Mouse (Mus musculus) myocyte (in vitro differentiated cells): ENCODE data around the gene Hnrnpf.

Source experiments
- E2F4 ChIP-seq: IDR thresholded peaks from one replicate; pipeline ENCODE4 v1.6.1; 2011; ENCODE audit warnings: mild to moderate bottlenecking, control low read depth, moderate library complexity; ENCODE audit not compliant: insufficient read depth
- MYOG ChIP-seq, 3 experiments: IDR thresholded peaks; one replicate each; pipeline ENCODE4 v1.6.1; 2011; ENCODE audit warnings: control low read depth in 2 of 3, low read depth in 2 of 3, mild to moderate bottlenecking in 2 of 3; ENCODE audit not compliant: insufficient read length in 2 of 3, control insufficient read depth in 1 of 3, insufficient read depth in 1 of 3
- POLR2A ChIP-seq: IDR thresholded peaks from one replicate; pipeline ENCODE4 v1.6.1; 2011; ENCODE audit warnings: low read depth, mild to moderate bottlenecking, control low read depth, moderate library complexity; ENCODE audit not compliant: insufficient read length
- POLR2AphosphoS2 ChIP-seq: IDR thresholded peaks from one replicate; pipeline ENCODE4 v1.6.1; 2011; ENCODE audit warnings: low read depth, control low read depth; ENCODE audit not compliant: insufficient read length
- TCF12 ChIP-seq: IDR thresholded peaks from one replicate; pipeline ENCODE4 v1.6.1; 2011; ENCODE audit warnings: mild to moderate bottlenecking, control low read depth; ENCODE audit not compliant: poor library complexity, insufficient read depth, severe bottlenecking
- USF1 ChIP-seq: IDR thresholded peaks from one replicate; pipeline ENCODE4 v1.6.1; 2011; ENCODE audit warnings: low read depth, mild to moderate bottlenecking, control low read depth, moderate library complexity

DNA sequence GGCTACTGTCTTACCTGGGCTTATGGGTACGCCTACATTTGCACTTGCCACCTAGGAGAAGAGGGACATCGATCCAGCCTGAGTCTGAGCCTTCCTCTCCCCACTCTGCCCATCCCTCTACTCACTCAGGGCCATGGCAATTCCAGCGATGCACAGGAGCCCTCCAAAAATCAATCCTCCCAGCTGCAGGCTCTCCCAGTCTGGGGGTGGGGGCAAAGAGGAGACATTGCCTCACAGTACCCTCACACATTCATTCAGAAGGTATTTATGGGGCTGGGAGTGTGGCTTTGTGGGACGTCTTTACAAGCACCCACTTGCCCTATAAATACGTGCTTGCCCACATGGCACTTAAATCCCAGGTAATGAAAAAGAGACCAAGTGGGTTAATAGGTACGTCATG is 34.2 kb downstream of the Hnrnpf start:
- TF ChIP-seq POLR2A = peak; percentile 16
- no peak for TF ChIP-seq POLR2AphosphoS2
- no peak for TF ChIP-seq MYOG (IDR thresholded peaks at IDR 0.05; ENCODE audit: control insufficient read depth in 1 of 3, insufficient read depth in 1 of 3, insufficient read length in 2 of 3, low read depth in 2 of 3)
- TF ChIP-seq TCF12 = no peak
- no peak for TF ChIP-seq E2F4
- TF ChIP-seq USF1 = no peak
